Mouse (Mus musculus) urinary bladder, adult 18-20 months (tissue): ENCODE data around the gene 4933417A18Rik.
"Not testable (repeated sequence)": the region's sequence is repeated elsewhere in the genome, so short reads cannot be mapped to it uniquely, and the experiment has no call there.

Experiments
- DNase-seq, 2 experiments: peaks; one replicate each; pipeline ENCODE4 v3.0.0; 2022; ENCODE audit warnings: low spot score in 2 of 2, mixed read lengths in 2 of 2

4933417A18Rik gene

GRCm38 (mm10) chr13:34924210-34924609, at the start of gene 4933417A18Rik, which contains the start of gene Fam217a:
TSS of gene 4933417A18Rik (plus strand) at chr13:34924409.
TSS of gene Fam217a (minus strand) at chr13:34924310.
- DNase-seq, result no peak

GRCm38 (mm10) chr13:34874736-34875135, 49.5 kb upstream of the 4933417A18Rik start:
- peak in 1 of 2 experiments; percentile 11 for DNase-seq

- DNase-seq, result peak; percentile 88 to 89
Observed at GRCm38 (mm10) chr13:34875166-34875710, 49.0 kb upstream of the 4933417A18Rik start, which contains the start of gene Prpf4b. TSS of gene Prpf4b (plus strand) at chr13:34875302.

- peak in 1 of 2 experiments; percentile 34 for DNase-seq
Observed at GRCm38 (mm10) chr13:34875741-34876445, 48.3 kb upstream of the 4933417A18Rik start.

GRCm38 (mm10) chr13:34876481-34876880, 47.7 kb upstream of the 4933417A18Rik start:
- no peak for DNase-seq

GRCm38 (mm10) chr13:34892871-34893270, 31.3 kb upstream of the 4933417A18Rik start:
- DNase-seq, result no peak

- DNase-seq, result no peak
Observed at GRCm38 (mm10) chr13:34914614-34915013, 9.6 kb upstream of the 4933417A18Rik start.

- no peak for DNase-seq
Observed at GRCm38 (mm10) chr13:34916520-34917167, 7.6 kb upstream of the 4933417A18Rik start.

- DNase-seq, result no peak
Observed at GRCm38 (mm10) chr13:34934931-34935644, 10.9 kb downstream of the 4933417A18Rik start.

- DNase-seq, result no peak
Observed at GRCm38 (mm10) chr13:34942370-34942769, 18.2 kb downstream of the 4933417A18Rik start.

GRCm38 (mm10) chr13:34951437-34951836, 27.2 kb downstream of the 4933417A18Rik start:
- DNase-seq, result not testable (repeated sequence)

GRCm38 (mm10) chr13:34956901-34957300, 32.7 kb downstream of the 4933417A18Rik start:
- no peak for DNase-seq

GRCm38 (mm10) chr13:34958158-34958557, 33.9 kb downstream of the 4933417A18Rik start:
- not testable (repeated sequence) for DNase-seq

GRCm38 (mm10) chr13:34960996-34961770, 37.0 kb downstream of the 4933417A18Rik start:
- DNase-seq, result no peak

GRCm38 (mm10) chr13:34963511-34964397, 39.5 kb downstream of the 4933417A18Rik start, which contains the start of gene Eci3:
TSS of gene Eci3 (minus strand) at chr13:34963810.
- peak; percentile 36 to 45 for DNase-seq

GRCm38 (mm10) chr13:34964419-34964818, 40.2 kb downstream of the 4933417A18Rik start:
- peak in 1 of 2 experiments; percentile 9 for DNase-seq

- no peak for DNase-seq
Observed at GRCm38 (mm10) chr13:34964866-34965265, 40.7 kb downstream of the 4933417A18Rik start.

GRCm38 (mm10) chr13:34965647-34966046, 41.4 kb downstream of the 4933417A18Rik start:
- DNase-seq, result not testable (repeated sequence)

- DNase-seq, result not testable (repeated sequence)
Observed at GRCm38 (mm10) chr13:34972456-34972855, 48.2 kb downstream of the 4933417A18Rik start.

- DNase-seq, result no peak
Observed at GRCm38 (mm10) chr13:34973149-34973548, 48.9 kb downstream of the 4933417A18Rik start.
